Mouse (Mus musculus) hindbrain, embryonic 15.5 days (tissue): ENCODE data around the gene Abcg5. TPM values are rescaled to one million over a fixed set of nuclear protein-coding genes. Genes with fewer than 3 reads are reported as not detected.

ENCODE experiments used
- ATAC-seq: fragments of 200-750 bp; cut with Nextera tagmentation; 2 replicates; pipeline ENCODE4 v1.8.0; 2017; ENCODE audit warnings: low read depth, moderate number of reproducible peaks, moderate TSS enrichment; ENCODE audit not compliant: low FRiP score
- H3K27ac ChIP-seq: fragments of 300-500 bp; sonication (generic); replicated peaks from 2 replicates; pipeline ENCODE4 v1.5.1; 2015; ENCODE audit warnings: mild to moderate bottlenecking, inconsistent platforms
- H3K27me3 ChIP-seq: fragments of 300-500 bp; sonication (generic); 2 replicates; pipeline ENCODE4 v1.6.1; 2015; ENCODE audit warnings: control low read depth, inconsistent platforms
- H3K36me3 ChIP-seq: fragments of 300-500 bp; sonication (generic); 2 replicates; pipeline ENCODE4 v1.6.1; 2015; ENCODE audit warnings: control low read depth, inconsistent platforms
- H3K4me1 ChIP-seq: fragments of 300-500 bp; sonication (generic); replicated peaks from 2 replicates; pipeline ENCODE4 v1.6.1; 2015; ENCODE audit warnings: control low read depth, inconsistent platforms
- H3K4me2 ChIP-seq: fragments of 300-500 bp; sonication (generic); 2 replicates; pipeline ENCODE4 v1.6.1; 2015; ENCODE audit warnings: moderate library complexity, mild to moderate bottlenecking, inconsistent platforms
- H3K4me3 ChIP-seq: fragments of 300-500 bp; sonication (generic); 2 replicates; pipeline ENCODE4 v1.5.1; 2015; ENCODE audit warnings: mild to moderate bottlenecking, inconsistent platforms
- H3K9ac ChIP-seq: fragments of 300-500 bp; sonication (generic); 2 replicates; pipeline ENCODE4 v1.6.1; 2015; ENCODE audit warnings: inconsistent platforms
- H3K9me3 ChIP-seq: fragments of 300-500 bp; sonication (generic); 2 replicates; pipeline ENCODE4 v1.6.1; 2016; ENCODE audit warnings: control low read depth, inconsistent platforms
- WGBS: fragments of 180-500 bp; shearing (Covaris S2); methylation state at CpG from one replicate; pipeline ENCODE4 v1.1.7; 2015; 5-methylcytosine and 5-hydroxymethylcytosine counted together
- polyA plus RNA-seq: library from polyadenylated mRNA; unstranded; fragments of >200 nt; fragmentation: Nextera tagmentation; extraction: Ambion mirVana; gene quantifications from 2 replicates; pipeline ENCODE4 v1.2.1, GENCODE M21; 2015

The Abcg5 gene
- polyA plus RNA-seq, 1 experiment from 2014 or later: 3.0 TPM

DNA sequence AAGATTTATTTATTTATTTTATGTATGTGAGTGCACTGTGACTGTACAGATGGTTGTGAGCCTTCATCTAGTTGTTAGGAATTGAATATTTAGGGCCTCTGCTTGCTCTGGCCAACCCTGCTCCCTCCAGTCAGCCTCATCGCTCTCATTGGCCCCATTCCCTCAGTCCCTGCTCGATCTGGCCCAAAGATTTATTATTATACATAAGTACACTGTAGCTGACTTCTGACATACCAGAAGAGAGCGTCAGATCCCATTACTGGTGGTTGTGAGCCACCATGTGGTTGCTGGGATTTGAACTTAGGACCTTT, 25.4 kb downstream of the Abcg5 start:
- no peaks in the 10 kb centered on the region for H3K9me3 ChIP-seq
- H3K4me2 ChIP-seq: peak overlapping the region; percentile 32; the same call in 1 of the 2 replicates
- peaks cover 22% of the 10 kb centered on the region for H3K4me1 ChIP-seq
- WGBS: 56% methylated on average over 3 of the region's 3 CpGs
- peaks cover 4% of the 10 kb centered on the region; the same call in 1 of the 2 replicates for H3K36me3 ChIP-seq
- ATAC-seq: peak; percentile 63; the same call in 1 of the 2 replicates
- peak overlapping the region; percentile 56 for H3K27ac ChIP-seq
- no peaks in the 10 kb centered on the region for H3K27me3 ChIP-seq
- H3K9ac ChIP-seq: no peak overlapping the region
- no peak overlapping the region for H3K4me3 ChIP-seq

DNA sequence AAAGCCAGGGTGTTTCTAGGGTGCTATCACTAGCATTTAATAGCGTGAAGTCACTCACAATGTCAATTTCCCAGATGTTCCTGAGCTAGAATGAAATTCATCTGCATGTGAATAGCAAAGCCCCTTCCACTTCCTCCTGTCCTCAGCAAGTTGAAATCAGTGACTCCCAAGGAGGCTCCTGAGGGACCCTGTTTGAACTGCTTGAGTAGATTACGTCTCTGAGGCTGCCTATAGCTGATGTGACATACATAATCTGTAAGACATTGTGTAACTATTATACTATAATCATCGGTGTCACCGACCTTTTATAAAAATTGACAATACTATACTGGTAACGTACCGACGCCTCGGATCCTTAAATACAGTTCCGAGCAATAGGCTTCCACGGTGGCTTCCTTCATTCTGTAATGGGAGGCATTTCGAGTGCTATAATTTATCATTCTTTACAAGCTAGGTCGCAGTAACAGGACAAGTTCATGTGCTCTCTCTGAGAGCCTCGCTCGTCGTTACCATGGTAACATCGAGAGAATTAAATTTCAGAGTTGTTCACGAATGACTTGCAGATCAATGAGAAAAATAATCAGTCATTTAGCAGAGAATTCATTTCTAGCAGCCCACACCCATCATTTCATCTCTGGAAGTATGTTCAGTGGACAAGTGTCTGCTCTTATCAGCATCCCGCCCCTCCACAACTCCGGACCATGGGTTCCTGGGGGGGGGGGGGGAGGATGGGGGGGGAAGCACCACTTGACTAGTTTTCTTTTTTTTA, 26.0 kb downstream of the Abcg5 start:
- Histone ChIP-seq H3K27ac (peak overlapping the region; percentile 56), H3K4me2 (peak overlapping the region; percentile 32), H3K9ac (no peak overlapping the region)

DNA sequence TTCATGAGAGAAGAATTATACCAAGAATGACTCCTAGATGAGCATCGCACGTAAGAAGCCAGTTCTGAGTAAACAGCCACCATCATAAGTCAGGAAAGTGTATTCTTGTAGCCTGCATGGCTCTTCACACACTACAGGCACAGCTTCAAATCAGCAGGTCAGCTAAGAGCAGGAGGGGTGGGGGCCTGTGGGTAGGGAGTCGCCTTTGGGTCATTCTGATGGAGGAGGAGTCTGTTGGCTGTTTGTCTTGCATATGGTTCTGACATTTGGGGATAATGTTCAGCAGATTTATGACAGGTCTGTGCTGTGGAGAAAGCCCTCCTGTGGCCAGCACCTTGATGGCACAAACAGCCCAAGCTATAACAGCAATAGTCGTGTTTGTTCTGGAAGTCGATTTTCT, 26.6 kb downstream of the Abcg5 start:
- Histone ChIP-seq H3K36me3 (peaks cover 4% of the 10 kb centered on the region; the same call in 1 of the 2 replicates), H3K9ac (no peak overlapping the region), H3K9me3 (no peaks in the 10 kb centered on the region), H3K4me1 (peaks cover 22% of the 10 kb centered on the region), H3K27me3 (no peaks in the 10 kb centered on the region), H3K27ac (peak overlapping the region; percentile 56), H3K4me2 (no peak overlapping the region; the same call in 1 of the 2 replicates), H3K4me3 (no peak overlapping the region)
- 52% methylated on average over 5 of the region's 5 CpGs for WGBS
- peak; percentile 59; the same call in 1 of the 2 replicates for ATAC-seq

More for the DNA sequence above, 26.0 kb downstream of the Abcg5 start:
- no peaks in the 10 kb centered on the region for H3K27me3 ChIP-seq
- H3K4me1 ChIP-seq: peaks cover 22% of the 10 kb centered on the region
- no peak overlapping the region for H3K4me3 ChIP-seq
- H3K36me3 ChIP-seq: peaks cover 4% of the 10 kb centered on the region; the same call in 1 of the 2 replicates
- no peaks in the 10 kb centered on the region for H3K9me3 ChIP-seq
- peak; percentile 80 for ATAC-seq
- WGBS: 33% methylated on average over 19 of the region's 19 CpGs

DNA sequence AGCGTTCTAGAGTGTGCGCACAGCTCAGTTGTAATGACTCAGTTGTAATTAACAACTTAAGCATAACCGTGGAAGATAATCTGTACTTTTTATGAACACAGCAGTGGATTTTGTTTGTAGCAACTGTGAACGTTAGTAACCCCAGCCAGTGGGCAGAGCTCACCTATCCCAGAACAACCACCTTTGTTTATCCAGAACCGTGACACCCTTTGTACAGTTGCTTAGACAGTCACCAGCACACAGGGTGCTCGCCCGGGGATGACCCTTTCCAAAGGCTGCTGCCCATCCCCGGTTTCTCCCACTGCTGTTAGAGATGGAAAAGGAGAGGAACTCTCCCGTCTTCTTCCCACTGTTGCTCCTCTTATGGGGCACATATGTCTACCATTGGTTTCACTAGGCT, 29.3 kb downstream of the Abcg5 start:
- H3K4me1 ChIP-seq: peaks cover 22% of the 10 kb centered on the region
- no peaks in the 10 kb centered on the region for H3K9me3 ChIP-seq
- no peak for ATAC-seq
- no peak overlapping the region for H3K4me2 ChIP-seq
- no peak overlapping the region for H3K4me3 ChIP-seq
- 88% methylated on average over 9 of the region's 9 CpGs for WGBS
- no peaks in the 10 kb centered on the region for H3K27me3 ChIP-seq
- no peak overlapping the region for H3K9ac ChIP-seq
- peaks cover 4% of the 10 kb centered on the region; the same call in 1 of the 2 replicates for H3K36me3 ChIP-seq
- no peak overlapping the region for H3K27ac ChIP-seq

DNA sequence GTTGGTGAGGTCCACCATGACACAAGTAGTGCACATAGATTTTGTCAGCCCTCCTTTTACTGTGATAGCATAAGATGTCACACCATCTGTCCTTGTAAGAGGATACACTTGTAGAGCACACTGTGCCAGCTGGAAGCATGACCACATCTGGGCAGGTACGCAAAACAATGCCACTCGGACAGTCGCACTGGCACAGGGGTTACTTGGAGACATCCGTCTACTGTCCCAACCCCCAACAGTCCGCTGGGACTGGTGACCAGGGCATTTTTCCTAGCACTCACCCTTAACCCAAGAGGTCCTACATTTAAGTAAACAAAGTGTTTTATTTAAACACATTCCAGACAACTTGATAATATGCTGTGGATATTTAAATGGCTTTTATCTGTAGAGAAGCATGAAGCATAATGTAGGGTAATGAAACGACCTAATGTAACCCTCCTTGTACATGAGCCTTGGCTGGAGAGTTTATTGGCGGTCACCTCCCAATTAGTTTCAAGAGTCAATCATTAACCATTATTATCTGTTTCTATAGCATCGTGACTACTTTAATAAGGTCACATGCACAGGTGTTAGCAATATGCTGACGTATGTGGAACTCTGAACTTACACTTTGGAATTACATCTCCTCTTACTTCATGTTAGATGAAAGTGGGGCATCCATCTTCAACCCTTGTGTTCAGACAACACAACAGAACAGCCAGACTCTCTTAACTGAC, 32.4 kb downstream of the Abcg5 start:
- Histone ChIP-seq H3K9ac (no peak overlapping the region), H3K4me1 (no peaks in the 10 kb centered on the region), H3K27me3 (no peaks in the 10 kb centered on the region), H3K4me3 (no peak overlapping the region), H3K27ac (no peak overlapping the region), H3K36me3 (peaks cover 4% of the 10 kb centered on the region; the same call in 1 of the 2 replicates), H3K9me3 (no peaks in the 10 kb centered on the region), H3K4me2 (no peak overlapping the region)
- 93% methylated on average over 9 of the region's 9 CpGs for WGBS
- ATAC-seq: no peak

DNA sequence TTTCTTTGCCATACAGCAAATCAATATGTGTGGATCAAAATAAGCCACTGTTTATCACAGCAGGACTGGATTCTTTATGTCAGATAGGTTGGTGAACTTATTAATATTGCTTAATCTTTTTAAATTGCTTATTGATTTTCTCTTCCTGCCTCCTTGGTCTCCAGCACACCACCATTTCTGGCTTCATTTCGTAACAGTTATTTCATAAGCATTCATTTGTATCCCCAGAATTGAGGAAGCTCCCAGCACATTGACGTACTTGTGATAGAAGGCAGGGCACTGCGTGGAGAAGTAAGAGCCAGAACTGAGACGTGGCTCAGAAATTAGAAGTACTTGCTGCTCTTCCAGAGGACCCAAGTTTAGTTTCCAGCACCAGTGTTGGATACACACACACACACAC, 35.2 kb downstream of the Abcg5 start:
- 90% methylated on average over 4 of the region's 4 CpGs for WGBS
- Histone ChIP-seq H3K27ac (no peak overlapping the region), H3K9me3 (no peaks in the 10 kb centered on the region), H3K4me2 (no peak overlapping the region), H3K36me3 (no peaks in the 10 kb centered on the region), H3K27me3 (no peaks in the 10 kb centered on the region), H3K4me3 (no peak overlapping the region), H3K9ac (no peak overlapping the region), H3K4me1 (no peaks in the 10 kb centered on the region)
- ATAC-seq: no peak

DNA sequence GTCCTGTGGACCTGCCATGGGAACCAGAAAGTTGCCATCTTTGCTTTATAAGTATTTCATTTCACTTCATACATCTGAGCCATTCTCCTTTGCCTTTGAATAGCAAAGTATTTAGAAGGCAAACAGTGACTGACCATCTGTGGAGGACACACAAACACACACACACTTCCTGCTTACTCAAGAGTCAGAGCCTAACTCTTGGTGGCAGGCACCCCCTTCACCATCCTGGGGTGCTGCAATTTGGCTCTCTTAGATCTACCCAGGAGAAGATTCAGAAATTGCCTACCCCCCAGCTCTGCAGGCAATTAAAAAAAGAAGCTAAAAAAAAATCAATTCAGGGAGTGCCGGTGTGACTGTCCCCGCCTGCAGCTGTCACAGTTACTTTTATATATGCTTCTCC, 36.3 kb downstream of the Abcg5 start:
- no peaks in the 10 kb centered on the region for H3K36me3 ChIP-seq
- ATAC-seq: no peak
- WGBS: 54% methylated on average over 2 of the region's 2 CpGs
- no peak overlapping the region for H3K27ac ChIP-seq
- H3K4me3 ChIP-seq: no peak overlapping the region
- no peak overlapping the region for H3K4me2 ChIP-seq
- H3K9me3 ChIP-seq: no peaks in the 10 kb centered on the region
- H3K27me3 ChIP-seq: no peaks in the 10 kb centered on the region
- no peaks in the 10 kb centered on the region for H3K4me1 ChIP-seq
- H3K9ac ChIP-seq: no peak overlapping the region

DNA sequence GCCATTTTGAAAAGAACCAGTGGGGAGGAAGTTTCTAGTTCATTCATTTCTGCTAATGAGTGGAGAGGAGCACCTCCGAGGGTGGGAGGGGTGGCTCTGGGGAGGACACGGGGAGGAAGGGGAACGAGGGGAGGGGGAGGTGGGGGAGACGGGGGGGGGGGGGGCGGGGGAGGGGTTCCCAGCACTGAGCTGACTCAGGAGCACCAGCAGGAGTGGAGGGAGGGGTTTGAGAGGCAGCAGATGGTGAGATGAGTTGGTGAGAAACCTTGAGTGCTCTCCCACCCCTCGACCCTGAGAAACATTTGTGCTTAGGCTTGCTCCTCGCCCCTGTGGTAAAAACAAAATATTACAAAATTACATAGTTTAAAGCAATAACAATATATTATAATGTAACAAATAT, 36.9 kb downstream of the Abcg5 start:
- 29% methylated on average over 3 of the region's 7 CpGs for WGBS

DNA sequence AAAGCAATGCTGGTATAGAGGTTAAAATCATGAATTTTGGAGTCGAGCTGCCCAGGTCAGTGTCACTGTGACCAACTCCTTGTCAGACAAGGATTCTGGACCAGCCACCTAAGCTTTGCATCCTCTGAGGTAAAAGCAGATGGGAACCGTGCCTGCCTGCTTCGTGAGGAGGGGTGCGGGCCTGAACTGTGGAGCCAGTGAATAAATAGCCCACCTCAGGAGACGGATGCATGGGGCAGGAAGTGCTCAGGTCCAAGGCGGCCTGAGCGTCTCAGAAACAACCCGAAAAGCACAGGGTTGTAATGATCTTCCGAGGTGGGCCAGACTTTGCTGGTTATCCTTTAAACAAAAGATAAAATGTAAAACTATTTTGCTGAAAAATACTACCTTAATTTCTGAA, 37.7 kb downstream of the Abcg5 start:
- Histone ChIP-seq H3K27me3 (no peaks in the 10 kb centered on the region), H3K4me3 (no peak overlapping the region), H3K9ac (no peak overlapping the region), H3K4me2 (no peak overlapping the region), H3K9me3 (no peaks in the 10 kb centered on the region), H3K36me3 (no peaks in the 10 kb centered on the region), H3K27ac (no peak overlapping the region), H3K4me1 (no peaks in the 10 kb centered on the region)
- 46% methylated on average over 9 of the region's 9 CpGs for WGBS
- no peak for ATAC-seq

More for the DNA sequence above, 36.9 kb downstream of the Abcg5 start:
- ATAC-seq: no peak
- no peaks in the 10 kb centered on the region for H3K4me1 ChIP-seq
- no peak overlapping the region for H3K4me3 ChIP-seq
- H3K9me3 ChIP-seq: no peaks in the 10 kb centered on the region
- no peaks in the 10 kb centered on the region for H3K36me3 ChIP-seq
- no peak overlapping the region for H3K4me2 ChIP-seq
- no peak overlapping the region for H3K9ac ChIP-seq
- no peaks in the 10 kb centered on the region for H3K27me3 ChIP-seq
- no peak overlapping the region for H3K27ac ChIP-seq

DNA sequence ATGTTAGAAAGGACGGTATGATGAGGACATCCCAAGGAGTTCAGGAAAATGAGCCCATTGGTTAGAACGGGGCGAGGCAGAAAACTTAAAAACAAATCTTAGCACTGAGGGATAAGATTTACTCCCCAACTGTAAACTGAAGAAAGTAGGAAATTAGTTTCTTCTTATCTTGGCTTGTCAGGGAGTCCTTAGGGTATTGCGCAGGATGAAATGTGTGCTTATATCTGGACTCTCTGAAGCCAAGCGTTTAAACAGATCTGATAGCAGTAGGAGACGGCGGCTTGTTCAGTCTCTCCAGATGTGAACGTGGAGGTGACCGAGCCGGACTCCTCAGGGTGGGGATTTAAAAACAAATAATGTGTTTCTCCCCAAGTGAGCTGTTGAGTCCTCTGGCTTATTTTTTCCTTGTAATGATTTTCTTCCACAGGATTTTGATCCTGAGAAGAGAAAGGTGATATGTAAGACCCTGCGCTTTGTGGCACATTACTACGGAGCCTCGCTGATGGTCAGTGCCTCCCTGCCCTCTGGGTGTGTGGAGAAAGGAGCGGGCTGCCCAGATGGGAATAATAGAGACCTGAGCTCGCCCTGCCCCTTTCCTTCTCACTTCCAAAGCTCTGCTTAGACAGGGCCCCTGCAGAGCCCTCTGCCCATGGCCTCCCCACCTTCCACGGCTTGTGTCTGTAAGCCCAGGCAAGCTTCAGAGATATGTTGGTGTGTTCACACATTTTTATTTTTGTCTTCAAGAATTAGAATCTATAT, 38.3 kb downstream of the Abcg5 start:
- ATAC-seq: no peak
- whole genome bisulfite sequencing: 64% methylated on average over 16 of the region's 16 CpGs
- no peak overlapping the region for H3K9ac ChIP-seq

DNA sequence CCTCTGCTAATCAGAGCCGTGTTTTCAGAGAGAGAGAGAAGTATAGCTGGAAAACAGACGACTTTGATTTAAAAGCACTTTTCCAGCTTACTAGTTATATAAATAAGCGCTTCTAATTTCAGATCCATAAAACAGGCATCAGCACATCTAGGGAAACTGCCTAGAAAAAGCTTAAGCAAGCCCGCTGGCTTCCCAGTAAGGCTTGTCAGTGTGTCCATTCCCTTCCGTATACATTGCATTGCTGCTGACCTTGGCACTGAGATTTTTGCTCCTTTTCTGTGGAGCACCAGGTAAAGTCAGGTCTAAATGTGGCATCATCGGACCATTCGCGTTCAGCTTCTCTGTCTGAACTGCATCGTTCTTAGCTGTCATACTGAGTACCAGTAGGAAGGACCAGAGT, 40.5 kb downstream of the Abcg5 start:
- H3K36me3 ChIP-seq: no peaks in the 10 kb centered on the region
- 90% methylated on average over 9 of the region's 9 CpGs for WGBS
- no peak overlapping the region for H3K9ac ChIP-seq
- H3K9me3 ChIP-seq: no peaks in the 10 kb centered on the region
- no peaks in the 10 kb centered on the region for H3K4me1 ChIP-seq
- H3K4me2 ChIP-seq: no peak overlapping the region
- H3K27ac ChIP-seq: no peak overlapping the region
- no peak overlapping the region for H3K4me3 ChIP-seq
- H3K27me3 ChIP-seq: no peaks in the 10 kb centered on the region
- no peak for ATAC-seq

More for the DNA sequence above, 38.3 kb downstream of the Abcg5 start:
- Histone ChIP-seq H3K4me1 (no peaks in the 10 kb centered on the region), H3K27me3 (no peaks in the 10 kb centered on the region), H3K4me3 (no peak overlapping the region), H3K4me2 (no peak overlapping the region), H3K9me3 (no peaks in the 10 kb centered on the region), H3K36me3 (no peaks in the 10 kb centered on the region), H3K27ac (no peak overlapping the region)

DNA sequence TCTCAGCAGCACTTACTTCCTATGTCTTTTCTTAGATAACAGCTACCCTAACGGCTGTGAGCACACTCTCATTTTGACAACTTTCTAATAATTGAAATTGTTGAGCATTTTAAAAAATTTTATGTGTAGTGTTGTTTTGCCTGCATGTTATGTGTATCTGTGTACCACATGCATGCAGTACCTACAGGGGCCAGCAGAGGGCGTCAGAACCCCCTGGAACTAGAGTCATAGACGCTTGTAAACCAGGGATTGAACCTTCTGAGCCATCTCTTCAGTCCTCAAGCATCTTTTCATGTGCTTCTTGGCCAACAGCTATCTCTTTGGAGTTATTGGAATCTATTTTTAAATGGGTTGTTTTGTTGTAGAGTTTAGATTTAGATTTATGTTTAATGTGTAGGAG, 40.9 kb downstream of the Abcg5 start:
- WGBS: 36% methylated on average over 3 of the region's 3 CpGs
- no peaks in the 10 kb centered on the region for H3K36me3 ChIP-seq
- H3K4me2 ChIP-seq: no peak overlapping the region
- H3K4me1 ChIP-seq: no peaks in the 10 kb centered on the region
- H3K27ac ChIP-seq: no peak overlapping the region
- no peaks in the 10 kb centered on the region for H3K27me3 ChIP-seq
- no peak for ATAC-seq
- no peaks in the 10 kb centered on the region for H3K9me3 ChIP-seq
- no peak overlapping the region for H3K9ac ChIP-seq
- H3K4me3 ChIP-seq: no peak overlapping the region
